Mouse (Mus musculus) layer of hippocampus, adult 11-12 months (tissue): Measurements from ENCODE around the gene Limch1.
A peak's percentile ranks its signal among the peaks of the same experiment; 100 is the strongest.

Experiments used
- DNase-seq: peaks from one replicate; pipeline ENCODE4 v3.0.0; 2022; ENCODE audit warnings: low spot score

Limch1 gene

GRCm38 (mm10) chr5:66881901-66882341 is 136.3 kb downstream of the Limch1 start:
- no peak for DNase-seq

DNA sequence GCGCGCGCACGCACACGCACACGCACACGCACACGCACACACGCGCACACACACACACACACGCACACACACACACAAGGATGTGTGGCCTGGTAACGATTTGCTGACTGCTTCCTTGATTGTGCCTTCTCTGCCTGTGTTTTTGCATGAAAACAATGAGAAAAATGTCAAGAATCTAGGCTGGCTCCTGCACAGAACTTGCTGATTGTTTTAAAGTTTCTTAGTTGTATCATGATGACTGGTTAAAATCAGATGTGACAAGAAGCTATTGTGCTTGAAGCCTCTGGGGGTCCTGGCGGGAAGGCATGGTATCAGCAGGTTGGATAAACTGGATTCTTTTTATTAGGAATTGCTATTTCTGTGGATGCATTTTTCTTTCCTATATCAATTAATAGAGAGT is 137.1 kb downstream of the Limch1 start:
- no peak for DNase-seq

DNA sequence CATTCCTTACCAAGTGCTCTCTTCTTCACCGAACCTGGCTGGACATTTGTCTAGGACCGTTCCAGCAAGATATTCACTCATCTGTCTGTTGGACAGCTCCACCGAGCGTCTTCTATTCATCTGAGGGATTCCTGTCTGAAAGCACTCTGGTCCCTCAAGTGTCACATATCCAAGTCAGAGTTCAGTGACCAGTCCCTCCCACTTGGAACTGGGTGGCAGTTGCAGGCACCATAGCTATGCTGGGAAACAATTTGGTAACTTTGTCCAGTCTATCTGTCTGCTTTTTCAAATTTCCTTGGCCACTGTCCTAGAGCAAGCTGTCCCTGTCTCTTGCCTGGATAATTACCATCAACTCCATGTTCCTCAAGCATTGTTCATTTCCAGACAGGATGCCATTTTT is 138.9 kb downstream of the Limch1 start:
- no peak for DNase-seq

DNA sequence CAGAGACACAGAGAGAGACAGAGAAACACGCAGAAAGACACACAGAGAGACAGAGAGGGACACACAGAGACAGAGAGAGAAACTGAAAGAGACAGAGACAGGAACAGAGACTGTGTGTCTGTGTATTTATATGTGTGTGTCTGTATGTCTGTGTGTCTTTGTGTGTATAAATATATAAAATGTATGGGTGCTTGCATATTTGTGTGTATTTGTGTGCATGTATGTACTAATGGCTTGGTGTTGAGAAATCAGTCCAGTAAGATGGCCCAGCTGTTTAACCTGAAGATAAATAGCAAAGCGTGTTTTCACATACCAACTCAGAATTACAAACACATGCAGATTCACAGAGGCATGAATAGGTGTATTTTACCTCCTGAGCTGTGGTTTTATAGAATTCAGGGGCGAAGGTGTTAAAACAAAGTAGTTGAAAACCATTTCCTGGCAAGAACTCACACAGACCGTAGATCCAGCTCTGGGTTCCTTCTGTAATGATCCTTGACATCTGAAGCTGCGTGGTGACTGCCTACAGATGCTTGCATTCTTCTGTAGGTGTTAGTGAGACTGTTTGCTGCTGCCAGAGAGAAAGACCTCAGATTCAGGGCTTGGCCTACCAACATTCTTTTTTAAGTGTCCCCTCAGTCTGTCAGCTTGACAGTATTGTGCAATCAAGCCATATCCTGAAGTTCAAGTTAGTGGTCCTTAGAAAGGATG is 140.9 kb downstream of the Limch1 start:
- no peak for DNase-seq

DNA sequence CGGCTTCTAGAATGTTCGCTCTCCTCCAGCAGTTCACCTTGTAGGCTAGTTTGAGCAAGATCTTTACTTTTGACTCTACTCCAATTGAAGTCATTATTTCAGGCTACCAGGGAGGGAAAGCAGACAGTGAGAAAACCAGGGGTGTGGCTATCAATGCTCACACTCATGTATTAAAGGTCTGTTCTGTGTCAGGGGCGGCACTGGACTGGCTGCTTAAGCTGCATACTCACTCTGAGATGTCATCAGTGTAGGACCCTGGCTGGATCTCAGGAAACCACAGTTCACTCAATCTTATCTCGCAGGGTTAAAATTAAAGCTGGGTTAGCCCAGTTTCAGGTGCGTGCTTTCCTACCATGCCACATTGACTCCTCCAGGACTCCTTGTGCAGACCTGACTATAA is 142.4 kb downstream of the Limch1 start:
- DNase-seq, result no peak

DNA sequence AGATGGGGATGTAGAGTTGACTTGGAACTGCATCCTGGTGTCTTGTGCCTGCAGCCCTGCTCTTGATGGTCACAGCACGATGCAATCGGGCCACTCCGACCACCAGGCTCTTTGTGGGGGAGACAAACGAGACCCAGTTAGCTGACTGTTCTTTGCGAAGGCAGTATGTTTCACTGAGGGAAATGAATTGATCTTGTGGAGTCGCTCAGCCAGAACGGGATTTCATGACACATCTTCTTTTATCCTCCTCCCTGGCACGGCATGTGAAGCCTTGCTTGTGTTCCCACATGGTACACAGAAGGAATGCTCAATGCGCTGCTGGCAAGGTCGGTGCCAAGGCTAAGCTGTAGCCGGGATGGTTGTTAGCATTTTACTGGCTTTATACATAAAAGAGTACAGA is 143.7 kb downstream of the Limch1 start:
- peak; percentile 64 for DNase-seq

GRCm38 (mm10) chr5:66895440-66896120 is 150.0 kb downstream of the Limch1 start:
- no peak for DNase-seq

GRCm38 (mm10) chr5:66897584-66897983 is 152.0 kb downstream of the Limch1 start:
- no peak for DNase-seq

- DNase-seq, result no peak
These were observed 152.6 kb downstream of the Limch1 start for GRCm38 (mm10) chr5:66898252-66898651.

GRCm38 (mm10) chr5:66898811-66899430 is 153.3 kb downstream of the Limch1 start:
- DNase-seq, result no peak

GRCm38 (mm10) chr5:66901116-66901515 is 155.5 kb downstream of the Limch1 start:
- DNase-seq, result no peak

DNA sequence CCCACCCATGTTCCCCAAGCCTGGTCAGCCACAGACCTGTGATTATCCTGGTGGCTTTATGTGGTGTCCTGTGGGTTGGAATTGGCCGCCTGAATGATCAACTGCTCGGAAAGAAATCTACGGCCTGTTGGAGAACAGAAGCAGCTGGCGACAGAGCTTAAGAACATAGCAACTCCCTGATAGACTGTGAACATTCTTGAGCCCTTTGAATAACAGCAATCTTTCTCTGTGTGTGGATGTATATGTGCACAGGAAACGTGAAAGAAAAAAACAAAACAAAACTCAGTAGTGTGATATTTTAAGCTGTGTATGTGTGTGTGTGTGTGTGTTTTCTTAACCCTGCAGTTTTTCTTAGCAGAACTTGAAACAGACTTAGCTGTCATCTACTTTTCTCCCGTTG is 159.2 kb downstream of the Limch1 start:
- no peak for DNase-seq

- DNase-seq, result no peak
These were observed 163.3 kb downstream of the Limch1 start for GRCm38 (mm10) chr5:66908883-66909282.

- DNase-seq, result no peak
These were observed 164.3 kb downstream of the Limch1 start for GRCm38 (mm10) chr5:66909962-66910361.

DNA sequence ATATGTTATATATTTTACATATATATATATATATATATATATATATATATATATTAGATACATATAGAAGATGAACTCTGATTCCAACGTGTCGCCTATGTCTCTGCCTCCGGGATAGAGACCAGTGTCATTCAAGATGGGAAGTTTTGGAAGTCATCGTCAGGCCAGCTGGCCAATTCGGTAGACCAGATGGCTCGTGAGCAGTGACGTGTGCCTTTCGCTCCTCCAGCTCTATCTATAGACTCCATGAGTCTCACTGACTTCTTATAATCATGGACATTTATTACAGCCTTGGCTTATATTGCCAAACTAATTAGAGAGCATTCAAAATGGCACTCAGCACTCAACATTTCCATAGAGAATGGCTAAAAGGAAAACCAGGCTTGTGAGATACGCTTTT is 165.0 kb downstream of the Limch1 start:
- no peak for DNase-seq

DNA sequence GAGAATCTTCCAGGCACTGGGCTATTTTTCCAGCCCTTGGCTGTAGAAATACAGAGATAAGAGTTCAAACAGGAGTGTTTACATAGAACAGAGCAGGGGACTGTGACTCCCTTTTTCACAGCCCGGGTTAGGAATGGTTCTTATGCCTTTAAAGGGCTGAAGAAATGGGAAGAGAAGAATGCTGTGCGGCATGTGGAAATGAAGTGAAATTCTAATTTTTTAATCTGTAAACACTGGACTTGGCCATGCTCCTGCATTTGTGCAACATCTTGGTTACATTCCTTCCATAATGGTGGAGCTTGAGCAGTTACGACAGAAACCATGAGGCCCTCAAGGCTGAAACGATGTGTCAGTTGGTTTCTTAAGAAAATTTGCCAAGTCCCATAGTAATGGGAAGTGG is 165.4 kb downstream of the Limch1 start:
- no peak for DNase-seq

- DNase-seq, result no peak
These were observed 168.2 kb downstream of the Limch1 start for GRCm38 (mm10) chr5:66913791-66914190.

GRCm38 (mm10) chr5:66917353-66918315 is 172.0 kb downstream of the Limch1 start:
- no peak for DNase-seq

GRCm38 (mm10) chr5:66918316-66919305 is 173.0 kb downstream of the Limch1 start:
- DNase-seq, result no peak

- no peak for DNase-seq
These were observed 177.0 kb downstream of the Limch1 start for GRCm38 (mm10) chr5:66922582-66922981.

GRCm38 (mm10) chr5:66929291-66929690 is 183.7 kb downstream of the Limch1 start:
- no peak for DNase-seq
